Mouse (Mus musculus) lung, embryonic 14.5 days (tissue): ENCODE measurements around the gene Krtdap. TPM values are rescaled to one million over a fixed set of nuclear protein-coding genes. Genes with fewer than 3 reads are reported as not detected.
"Not testable (repeated sequence)": the region's sequence is repeated elsewhere in the genome, so short reads cannot be mapped to it uniquely, and the experiment has no call there.

Experiments used
- ATAC-seq: fragments of 200-750 bp; cut with Nextera tagmentation; 2 replicates; pipeline ENCODE4 v1.8.0; 2017; ENCODE audit warnings: mild to moderate bottlenecking, moderate TSS enrichment, moderate library complexity; ENCODE audit not compliant: insufficient read depth
- DNase-seq: peaks from one replicate; pipeline ENCODE4 v3.0.0-alpha.2; 2015
- H3K27ac ChIP-seq: fragments of 300-500 bp; sonication (generic); 2 replicates; pipeline ENCODE4 v1.5.1; 2014; ENCODE audit warnings: low read depth, mild to moderate bottlenecking, moderate library complexity
- H3K27me3 ChIP-seq: fragments of 300-500 bp; sonication (generic); 2 replicates; pipeline ENCODE4 v1.6.1; 2014; ENCODE audit warnings: low read length, control low read depth; ENCODE audit not compliant: insufficient read depth
- H3K36me3 ChIP-seq: fragments of 300-500 bp; sonication (generic); 2 replicates; pipeline ENCODE4 v1.6.1; 2014; ENCODE audit warnings: control low read depth; ENCODE audit not compliant: insufficient read depth
- H3K4me1 ChIP-seq: fragments of 300-500 bp; sonication (generic); 2 replicates; pipeline ENCODE4 v1.6.1; 2014; ENCODE audit warnings: antibody characterized with exemption, control low read depth; ENCODE audit not compliant: insufficient read depth
- H3K4me2 ChIP-seq: fragments of 300-500 bp; sonication (generic); 2 replicates; pipeline ENCODE4 v1.6.1; 2014; ENCODE audit warnings: mild to moderate bottlenecking
- H3K4me3 ChIP-seq: fragments of 300-500 bp; sonication (generic); 2 replicates; pipeline ENCODE4 v1.5.1; 2014; ENCODE audit warnings: low read depth, low read length
- H3K9ac ChIP-seq: fragments of 300-500 bp; sonication (generic); 2 replicates; pipeline ENCODE4 v1.6.1; 2014
- H3K9me3 ChIP-seq: fragments of 300-500 bp; sonication (generic); 2 replicates; pipeline ENCODE4 v1.6.1; 2016; ENCODE audit warnings: low read depth, low read length, control low read depth
- CTCF ChIP-seq: IDR thresholded peaks from 2 replicates; pipeline ENCODE4 v1.5.1; 2016; ENCODE audit warnings: antibody characterized with exemption, low read depth
- WGBS: fragments of 180-500 bp; shearing (Covaris S2); extraction: QIAGEN DNeasy Blood & Tissue Kit; methylation state at CpG from one replicate; pipeline ENCODE4 v1.1.7; 2014; 5-methylcytosine and 5-hydroxymethylcytosine counted together
- polyA plus RNA-seq: library from polyadenylated mRNA; unstranded; fragments of >200 nt; fragmentation: Nextera tagmentation; extraction: Ambion mirVana; gene quantifications from 2 replicates; pipeline ENCODE4 v1.2.1, GENCODE M21; 2014

The Krtdap gene
- not detected in 2 replicates for polyA plus RNA-seq

DNA sequence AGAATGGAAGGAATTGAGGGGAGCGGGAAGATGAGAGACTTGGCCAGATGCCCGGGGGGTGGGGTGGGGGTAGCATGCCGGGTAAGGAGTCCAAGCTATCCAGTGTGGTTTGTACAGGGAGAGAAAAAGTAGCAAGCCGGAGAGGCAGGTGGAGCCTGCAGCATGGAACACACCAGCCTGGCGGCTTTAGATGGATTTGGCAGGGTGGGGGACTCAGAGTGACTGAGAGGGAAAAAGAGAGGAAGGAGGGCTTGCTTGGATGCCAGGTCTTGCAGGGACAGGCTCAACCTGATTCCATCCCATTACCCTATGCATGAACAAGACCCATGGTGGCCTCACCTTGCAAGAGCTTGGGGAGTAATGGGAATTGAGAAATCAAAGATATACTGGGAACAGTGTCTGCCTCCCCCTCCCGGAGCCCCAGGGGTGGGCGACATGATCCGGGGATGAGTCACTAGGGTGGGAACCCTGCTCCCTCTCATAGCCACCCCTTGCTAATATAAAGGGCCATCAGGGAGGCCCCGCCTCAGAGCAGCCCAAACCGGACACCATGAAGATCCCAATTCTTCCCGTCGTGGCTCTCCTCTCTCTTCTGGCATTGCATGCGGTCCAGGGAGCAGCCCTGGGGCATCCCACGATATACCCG lies at the start of gene Krtdap:
TSS of gene Krtdap (plus strand) at position 520 of the 646 bp plus-strand sequence.
- no peak within 1 kb of the TSS for H3K27ac ChIP-seq
- ATAC-seq (no peak), DNase-seq (no peak)
- no peak for TF ChIP-seq CTCF
- 42% methylated on average over 15 of the region's 15 CpGs for WGBS
- H3K36me3 ChIP-seq: no peaks in the 10 kb centered on the region
- no peak within 1 kb of the TSS for H3K4me3 ChIP-seq
- no peak within 1 kb of the TSS for H3K4me2 ChIP-seq
- no peaks in the 10 kb centered on the region for H3K27me3 ChIP-seq
- H3K4me1 ChIP-seq: no peaks in the 10 kb centered on the region
- no peaks in the 10 kb centered on the region for H3K9me3 ChIP-seq
- no peak within 1 kb of the TSS for H3K9ac ChIP-seq

DNA sequence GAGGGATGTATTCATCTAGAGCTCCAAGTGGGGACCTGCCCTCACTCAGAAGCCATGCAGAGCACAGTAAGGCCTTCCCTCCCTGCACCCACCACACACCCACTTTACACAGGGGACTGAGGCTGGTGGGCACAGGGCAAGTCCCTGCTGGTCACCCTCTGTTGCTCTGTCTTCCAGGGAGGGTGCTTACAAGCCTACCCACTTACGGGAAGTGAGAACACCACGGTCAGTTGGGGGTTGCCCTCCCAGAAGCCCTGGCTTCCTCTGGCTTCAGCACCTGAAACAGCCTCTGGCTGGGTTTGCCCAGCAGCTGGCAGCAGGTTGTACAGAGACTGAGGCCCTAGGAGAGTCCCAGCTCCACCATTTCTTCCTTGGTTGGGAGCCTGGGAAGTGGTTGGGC lies 45.1 kb upstream of the Krtdap start:
- H3K9ac ChIP-seq, H3K4me2 ChIP-seq, ATAC-seq, H3K4me3 ChIP-seq, H3K36me3 ChIP-seq, H3K27ac ChIP-seq, H3K4me1 ChIP-seq, DNase-seq, H3K27me3 ChIP-seq, H3K9me3 ChIP-seq: not testable (repeated sequence)
- WGBS: 73% methylated on average over 2 of the region's 2 CpGs

DNA sequence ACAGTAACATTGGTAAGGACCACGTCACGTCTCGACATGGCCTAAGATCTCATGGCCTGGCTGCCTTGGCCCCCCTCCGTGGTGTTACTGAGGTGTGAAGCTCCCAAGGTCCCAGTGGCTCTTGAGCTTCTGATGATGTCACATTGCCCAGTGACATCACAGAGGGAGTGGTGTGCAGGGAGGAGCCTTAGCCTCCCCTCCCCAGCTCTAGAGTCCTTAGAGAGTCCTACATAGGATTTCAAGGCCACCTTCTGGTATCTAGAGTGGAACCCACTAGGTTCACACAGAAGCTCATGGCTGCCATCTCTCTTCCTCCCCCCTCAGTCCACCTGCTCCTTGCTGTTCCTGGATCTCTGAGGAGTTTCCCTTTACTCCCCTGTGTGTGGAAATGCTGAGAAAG lies 44.1 kb upstream of the Krtdap start, which contains the start of gene Gapdhs:
TSS of gene Gapdhs (minus strand) at position 65 of the 400 bp plus-strand sequence.
- H3K9ac ChIP-seq, H3K27me3 ChIP-seq, H3K4me2 ChIP-seq, DNase-seq, H3K36me3 ChIP-seq, H3K4me1 ChIP-seq, H3K9me3 ChIP-seq, H3K4me3 ChIP-seq: not testable (repeated sequence)
- peak; percentile 48; the same call in 1 of the 2 replicates for ATAC-seq
- WGBS: no CpG with 5 or more reads among the region's 4 CpGs
- H3K27ac ChIP-seq: peak within 1 kb of the TSS; percentile 24; the same call in 1 of the 2 replicates

DNA sequence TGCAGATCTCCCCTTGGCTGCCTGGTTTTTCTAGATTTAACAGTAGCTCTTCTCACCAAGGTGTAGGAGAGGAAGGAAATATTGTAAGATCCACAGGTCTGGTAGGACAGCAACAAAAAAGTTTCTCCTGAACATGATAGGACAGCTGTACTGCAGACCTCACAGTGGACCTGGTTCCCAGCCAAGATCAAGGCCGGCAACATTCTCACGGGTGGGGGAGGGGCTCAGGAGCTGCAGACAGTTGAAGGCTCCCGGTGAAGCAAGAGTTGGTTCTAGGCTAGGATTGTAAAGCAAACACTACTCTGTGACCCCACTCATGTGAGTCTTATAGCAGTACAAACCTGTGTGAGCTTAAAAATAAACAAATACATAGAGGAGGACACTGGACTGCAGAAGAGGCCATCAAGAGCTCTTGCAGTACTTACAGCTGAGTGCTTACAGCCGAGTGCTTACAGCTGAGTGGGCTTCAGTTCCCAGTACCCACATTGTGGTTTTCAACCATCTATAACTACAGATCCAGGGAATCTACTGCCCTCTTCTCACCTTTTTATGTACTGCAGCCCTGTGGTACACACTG lies 43.6 kb upstream of the Krtdap start:
- Histone ChIP-seq H3K27ac (peak overlapping the region; percentile 24; the same call in 1 of the 2 replicates), H3K9me3 (no peaks in the 10 kb centered on the region), H3K36me3 (no peaks in the 10 kb centered on the region), H3K4me2 (no peak overlapping the region), H3K4me3 (no peak overlapping the region), H3K4me1 (no peaks in the 10 kb centered on the region), H3K9ac (no peak overlapping the region), H3K27me3 (no peaks in the 10 kb centered on the region)
- WGBS: 23% methylated on average over 4 of the region's 4 CpGs
- no peak; the same call in 1 of the 2 replicates for TF ChIP-seq CTCF
- DNase-seq (peak; percentile 36), ATAC-seq (peak; percentile 52; the same call in 1 of the 2 replicates)

DNA sequence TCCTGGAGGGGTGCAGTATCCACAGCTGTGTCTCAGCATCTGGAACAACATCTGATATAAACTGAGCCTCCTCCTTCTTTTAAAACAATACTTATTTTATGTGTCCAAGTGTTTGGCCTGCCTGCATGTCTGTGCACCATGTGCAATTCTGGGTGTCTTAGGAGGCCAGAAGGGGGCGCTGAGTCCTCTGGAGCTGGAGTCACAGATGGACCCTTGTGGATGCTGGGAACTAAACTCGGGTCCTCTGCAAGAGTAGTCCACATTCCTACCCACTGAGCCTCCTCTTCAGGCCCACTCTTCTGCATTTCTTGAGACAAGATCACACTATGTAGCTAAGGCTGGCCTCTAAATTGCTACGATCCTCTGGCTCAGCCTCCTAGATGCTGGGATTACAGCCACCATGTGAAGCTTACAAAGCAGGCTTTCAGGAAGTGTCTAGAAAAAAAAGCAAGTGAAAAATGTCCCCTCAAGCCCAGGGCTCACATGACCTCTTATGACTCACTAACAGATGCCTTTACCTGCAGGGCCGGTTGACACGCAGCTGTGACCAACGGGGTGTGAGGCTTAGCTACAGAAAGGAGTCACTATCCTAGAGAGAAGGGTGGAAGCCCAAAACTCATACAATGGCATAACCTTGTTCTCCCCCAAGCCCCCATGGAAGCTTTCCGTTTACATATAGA lies 40.0 kb upstream of the Krtdap start:
- H3K27me3 ChIP-seq: no peaks in the 10 kb centered on the region
- no peak overlapping the region for H3K4me2 ChIP-seq
- TF ChIP-seq CTCF: peak; percentile 23; the same call in 1 of the 2 replicates
- H3K4me1 ChIP-seq: no peaks in the 10 kb centered on the region
- no peaks in the 10 kb centered on the region for H3K36me3 ChIP-seq
- no peak overlapping the region for H3K4me3 ChIP-seq
- H3K9ac ChIP-seq: no peak overlapping the region
- whole genome bisulfite sequencing: 78% methylated on average over 7 of the region's 7 CpGs
- no peak overlapping the region for H3K27ac ChIP-seq
- ATAC-seq (no peak), DNase-seq (no peak)
- H3K9me3 ChIP-seq: no peaks in the 10 kb centered on the region

DNA sequence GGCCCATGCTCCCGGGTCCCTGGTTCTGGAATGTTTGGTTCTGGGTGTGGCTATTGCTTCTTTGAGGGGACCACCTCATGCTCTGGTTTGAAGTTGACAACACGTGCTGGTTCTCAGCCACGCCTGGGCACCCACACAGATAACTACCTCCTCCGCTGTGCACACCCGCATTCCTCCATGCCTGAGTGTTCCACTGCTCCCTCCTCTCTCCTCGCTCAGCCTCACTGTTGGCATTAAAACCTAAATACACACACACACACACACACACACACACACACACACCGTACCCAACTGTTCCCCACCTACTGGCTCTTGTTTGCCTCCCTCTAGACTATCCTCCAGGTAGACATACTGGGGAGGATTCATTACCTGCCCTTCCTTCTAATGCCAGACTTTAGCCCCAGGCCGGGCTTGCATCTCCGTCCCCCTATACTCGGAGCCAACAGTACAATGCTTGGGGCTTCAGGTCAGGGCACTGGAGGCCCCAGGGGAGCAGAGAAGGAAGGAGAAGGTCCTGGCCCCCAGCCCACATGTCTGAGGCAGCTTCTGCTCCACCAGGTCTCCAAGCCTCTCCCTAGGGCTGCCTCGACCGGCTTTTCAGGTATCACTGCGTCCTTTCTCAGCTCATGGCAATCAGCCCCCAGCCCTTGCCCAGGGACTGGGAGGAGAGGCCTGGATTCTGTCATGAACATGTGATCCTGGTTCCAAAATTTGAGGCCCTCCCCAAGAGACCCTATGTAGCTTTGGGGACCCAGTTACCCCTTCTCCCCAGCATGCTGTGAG lies 37.7 kb upstream of the Krtdap start:
- no peak for TF ChIP-seq CTCF
- WGBS: 73% methylated on average over 13 of the region's 13 CpGs

More for the DNA sequence above, 37.7 kb upstream of the Krtdap start:
- no peaks in the 10 kb centered on the region for H3K36me3 ChIP-seq
- H3K9me3 ChIP-seq: peaks cover 8% of the 10 kb centered on the region; the same call in 1 of the 2 replicates
- H3K4me3 ChIP-seq: no peak overlapping the region
- H3K27me3 ChIP-seq: no peaks in the 10 kb centered on the region
- H3K4me1 ChIP-seq: no peaks in the 10 kb centered on the region
- ATAC-seq (no peak), DNase-seq (no peak)
- no peak overlapping the region for H3K4me2 ChIP-seq
- H3K27ac ChIP-seq: no peak overlapping the region
- H3K9ac ChIP-seq: no peak overlapping the region
